Mouse (Mus musculus): ENCODE results near the gene Eif2b4.
A peak's percentile ranks its signal among the peaks of the same experiment; 100 is the strongest.

GRCm38 (mm10) chr5:31240637-31241521 is 47.6 kb upstream of the Eif2b4 start, which contains the start of the genes Nrbp1 and Gm9970:
- TF ChIP-seq CTCF (conservative IDR thresholded peaks at IDR 0.05; ENCODE audit: insufficient read depth, insufficient read length, low read depth, low read length) (no peak), POLR2A (IDR thresholded peaks at IDR 0.05; ENCODE audit: low read depth, low read length) (peak; percentile 69)
